In the genomic region with DNA sequence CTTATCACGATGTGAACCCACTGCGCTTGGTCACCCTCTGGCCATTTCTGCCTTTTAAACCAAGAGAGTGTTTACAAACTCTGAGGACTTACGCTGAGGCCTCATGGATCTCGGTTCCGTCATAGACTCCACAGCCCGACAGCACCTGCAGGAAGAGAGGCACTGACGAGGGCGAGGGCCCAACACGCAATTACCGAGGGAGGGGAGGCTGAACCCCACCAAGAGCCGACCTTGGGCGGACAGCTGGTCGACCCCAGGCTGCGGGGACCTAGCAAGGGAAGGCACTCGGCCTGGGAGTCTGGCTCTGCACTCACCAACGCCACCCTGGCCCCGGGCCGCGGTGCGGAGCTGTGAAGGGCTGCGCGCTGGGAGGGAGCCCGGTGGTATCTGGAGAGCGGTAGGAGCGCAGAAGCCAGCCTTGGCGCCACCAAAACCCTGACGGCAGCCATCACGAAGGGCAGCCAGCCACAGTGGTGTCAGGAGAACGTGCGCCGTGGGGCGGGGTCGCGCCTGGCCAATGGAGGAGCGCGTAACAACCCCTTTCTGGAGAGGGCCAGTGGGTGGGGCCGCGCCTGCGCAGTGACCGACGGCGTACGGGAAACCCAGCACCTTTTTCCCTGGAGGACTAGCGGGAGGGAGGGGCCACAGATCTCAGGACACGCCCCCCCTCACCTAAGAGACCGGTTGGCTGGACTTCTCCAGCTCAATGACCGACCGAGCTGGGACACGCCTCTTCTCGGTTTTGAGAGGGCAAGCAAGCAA, we compare ENCODE assay signal across 8 mouse cellular contexts. TPM values are rescaled to one million over a fixed set of nuclear protein-coding genes. Genes with fewer than 3 reads are reported as not detected.
A peak's percentile ranks its signal among the peaks of the same experiment; 100 is the strongest.
DNase-seq lines count a peak whose midpoint lies in the region; ATAC-seq and TF ChIP-seq lines count a peak whose summit lies in the region.

A gene (minus strand): TSS at position 502 of the 762 bp plus-strand sequence.

- H3K27me3 ChIP-seq in kidney, embryonic 14.5 days (ENCODE audit: control insufficient read depth, insufficient read depth, low read length), result no peaks in the 10 kb centered on the region
- H3K27me3 ChIP-seq in limb, embryonic 15.5 days, result no peaks in the 10 kb centered on the region

- no peaks in the 10 kb centered on the region for H3K9me3 ChIP-seq in kidney, embryonic 14.5 days (ENCODE audit: control insufficient read depth, low read length)
- H3K9me3 ChIP-seq in limb, embryonic 15.5 days, result no peaks in the 10 kb centered on the region

- WGBS in kidney, embryonic 14.5 days, result under 1% methylated on average over 50 of the region's 50 CpGs
- 1% methylated on average over 50 of the region's 50 CpGs for WGBS in limb, embryonic 15.5 days

- peak; percentile 96 for ATAC-seq in kidney, embryonic 14.5 days (ENCODE audit: low FRiP score, low TSS enrichment)
- ATAC-seq in limb, embryonic 15.5 days (ENCODE audit: insufficient number of reproducible peaks, low FRiP score, low TSS enrichment, low read depth), result peak; percentile 90

- TF ChIP-seq CTCF in bone marrow macrophage, adult 2 months (IDR thresholded peaks at IDR 0.05; ENCODE audit: low read depth, low read length), result no peak
- TF ChIP-seq CTCF in embryonic fibroblast, embryonic 13.5 days (IDR thresholded peaks at IDR 0.05; ENCODE audit: borderline replicate concordance, insufficient read depth, low read length), result no peak

- H3K9ac ChIP-seq in kidney, embryonic 14.5 days (ENCODE audit: low read depth, low read length), result peak within 1 kb of the TSS; percentile 89
- peak within 1 kb of the TSS; percentile 91 for H3K9ac ChIP-seq in limb, embryonic 15.5 days

- H3K27ac ChIP-seq in bone marrow macrophage, adult 2 months (ENCODE audit: insufficient read depth, low read depth, low read length), result no peak within 1 kb of the TSS
- H3K27ac ChIP-seq in embryonic fibroblast, embryonic 13.5 days (ENCODE audit: insufficient read depth, low read length), result no peak within 1 kb of the TSS
- peak within 1 kb of the TSS; percentile 62 for H3K27ac ChIP-seq in kidney, embryonic 14.5 days (ENCODE audit: low read depth, low read length)
- peak within 1 kb of the TSS; percentile 81 for H3K27ac ChIP-seq in limb, embryonic 15.5 days

- no peak for TF ChIP-seq POLR2A in bone marrow macrophage, adult 2 months (IDR thresholded peaks at IDR 0.05; ENCODE audit: borderline replicate concordance, low read depth, low read length)
- peak; percentile 94 for TF ChIP-seq POLR2A in embryonic fibroblast, embryonic 13.5 days (IDR thresholded peaks at IDR 0.05; ENCODE audit: low read depth, low read length)

- H3K36me3 ChIP-seq in kidney, embryonic 14.5 days (ENCODE audit: control insufficient read depth, insufficient read depth, low read length), result peaks cover 62% of the 10 kb centered on the region
- peaks cover 71% of the 10 kb centered on the region for H3K36me3 ChIP-seq in limb, embryonic 15.5 days

- H3K4me3 ChIP-seq in bone marrow macrophage, adult 2 months (ENCODE audit: insufficient read depth, low read length), result peak within 1 kb of the TSS; percentile 74
- H3K4me3 ChIP-seq in embryonic fibroblast, embryonic 13.5 days (ENCODE audit: insufficient read depth, low read length), result peak within 1 kb of the TSS; percentile 70
- H3K4me3 ChIP-seq in kidney, embryonic 14.5 days (ENCODE audit: low read length), result peak within 1 kb of the TSS; percentile 90
- H3K4me3 ChIP-seq in limb, embryonic 15.5 days, result peak within 1 kb of the TSS; percentile 92

- DNase-seq in A20 (ENCODE audit: low read depth, low spot score), result peak; percentile 99
- DNase-seq in heart, adult 9 months (ENCODE audit: low spot score in 2 of 2), result peak; percentile 98 to 99
- peak; percentile 97 to 98 for DNase-seq in monocyte, adult 2 months (ENCODE audit: low read depth in 1 of 2, low spot score in 2 of 2)
- DNase-seq in spleen, postnatal 36 days (ENCODE audit: low spot score in 2 of 2), result peak; percentile 100

- peaks cover 14% of the 10 kb centered on the region for H3K4me1 ChIP-seq in bone marrow macrophage, adult 2 months (ENCODE audit: control insufficient read depth, insufficient read depth, low read length)
- H3K4me1 ChIP-seq in embryonic fibroblast, embryonic 13.5 days (ENCODE audit: control insufficient read depth, insufficient read depth, low read length), result 0 out of 2 replicates have a peak, but pooled peaks cover 7% of the 10 kb centered on the region
- peaks cover 9% of the 10 kb centered on the region for H3K4me1 ChIP-seq in kidney, embryonic 14.5 days (ENCODE audit: control insufficient read depth, insufficient read depth, low read length)
- peaks cover 16% of the 10 kb centered on the region for H3K4me1 ChIP-seq in limb, embryonic 15.5 days

- peak within 1 kb of the TSS; percentile 67 for H3K4me2 ChIP-seq in kidney, embryonic 14.5 days (replicated peaks; ENCODE audit: low read depth, low read length)
- H3K4me2 ChIP-seq in limb, embryonic 15.5 days, result peak within 1 kb of the TSS; percentile 85

RNA-seq across cellular contexts. Expression of the gene that starts here (rescaled TPM):
- polyA plus RNA-seq in bone marrow macrophage, adult 2 months (2012; ENCODE audit: insufficient read depth, insufficient read length, missing spikeins), result 31.2 and 33.4 TPM in 2 replicates
- 26.5 and 28.8 TPM in 2 replicates for polyA plus RNA-seq in embryonic fibroblast, embryonic 13.5 days (2011; ENCODE audit: insufficient read length, low read depth, missing spikeins)
- polyA plus RNA-seq in kidney, embryonic 14.5 days (2014; fragmentation: Nextera tagmentation; extraction: Ambion mirVana), result 16.3 and 85.4 TPM in 2 replicates
- 38.7 and 42.1 TPM in 2 replicates for polyA plus RNA-seq in limb, embryonic 15.5 days (2015; fragmentation: Nextera tagmentation; extraction: Ambion mirVana)

Comparison
In these comparisons a context has a peak if more than half of its experiments do, and no peak if none do; other contexts are left out.
1. H3K27ac ChIP-seq: peak in kidney, embryonic 14.5 days (single experiment) and limb, embryonic 15.5 days (single experiment); none in bone marrow macrophage, adult 2 months (single experiment) and embryonic fibroblast, embryonic 13.5 days (single experiment).
2. Peak in every context shown above with its lines, with median percentiles within 50 percentile points of each other: DNase-seq and H3K4me3 ChIP-seq.